Comparison of ENCODE assay signal across 8 mouse cellular contexts in genomic region chr9:59291688-59292492, GRCm38 (mm10). TPM values are rescaled to one million over a fixed set of nuclear protein-coding genes. Genes with fewer than 3 reads are reported as not detected.
DNase-seq lines count a peak whose midpoint lies in the region; ATAC-seq and TF ChIP-seq lines count a peak whose summit lies in the region.

No protein-coding gene starts in this region.

- no peak for TF ChIP-seq POLR2A in liver, adult 2 months (IDR thresholded peaks at IDR 0.05; ENCODE audit: extremely low read depth, insufficient read depth, low read length)
- TF ChIP-seq POLR2A in bone marrow macrophage, adult 2 months (IDR thresholded peaks at IDR 0.05; ENCODE audit: borderline replicate concordance, low read depth, low read length), result no peak

- H3K4me3 ChIP-seq in liver, adult 2 months (ENCODE audit: insufficient read depth, low read depth, low read length), result peak overlapping the region; percentile 67
- H3K4me3 ChIP-seq in bone marrow macrophage, adult 2 months (ENCODE audit: insufficient read depth, low read length), result peak overlapping the region; percentile 74
- H3K4me3 ChIP-seq in hindbrain, embryonic 14.5 days (replicated peaks; ENCODE audit: low read length), result peak overlapping the region; percentile 83
- peak overlapping the region; percentile 90 for H3K4me3 ChIP-seq in midbrain, embryonic 16.5 days (ENCODE audit: low read depth, low read length)

- H3K27ac ChIP-seq in liver, adult 2 months (replicated peaks; ENCODE audit: insufficient read depth, low read depth, low read length), result peak overlapping the region; percentile 61
- H3K27ac ChIP-seq in bone marrow macrophage, adult 2 months (ENCODE audit: insufficient read depth, low read depth, low read length), result peak overlapping the region; percentile 75
- peak overlapping the region; percentile 96 for H3K27ac ChIP-seq in hindbrain, embryonic 14.5 days
- H3K27ac ChIP-seq in midbrain, embryonic 16.5 days (ENCODE audit: low read length), result peak overlapping the region; percentile 88

- no peaks in the 10 kb centered on the region; the same call in 1 of the 2 replicates for H3K4me1 ChIP-seq in liver, adult 2 months (ENCODE audit: control insufficient read depth, insufficient read depth, low read length)
- H3K4me1 ChIP-seq in bone marrow macrophage, adult 2 months (ENCODE audit: control insufficient read depth, insufficient read depth, low read length), result peaks cover 53% of the 10 kb centered on the region
- H3K4me1 ChIP-seq in hindbrain, embryonic 14.5 days (replicated peaks; ENCODE audit: control insufficient read depth, insufficient read depth, low read length), result peaks cover 17% of the 10 kb centered on the region
- peaks cover 12% of the 10 kb centered on the region for H3K4me1 ChIP-seq in midbrain, embryonic 16.5 days (ENCODE audit: control insufficient read depth, insufficient read depth, low read length)

- H3K9ac ChIP-seq in liver, adult 2 months (ENCODE audit: low read depth, low read length), result peak overlapping the region; percentile 81
- H3K9ac ChIP-seq in hindbrain, embryonic 14.5 days, result peak overlapping the region; percentile 84
- peak overlapping the region; percentile 87 for H3K9ac ChIP-seq in midbrain, embryonic 16.5 days (ENCODE audit: low read depth, low read length)

- peak overlapping the region; percentile 76 for H3K4me2 ChIP-seq in hindbrain, embryonic 14.5 days (replicated peaks)
- H3K4me2 ChIP-seq in midbrain, embryonic 16.5 days (ENCODE audit: low read length), result peak overlapping the region; percentile 71

- H3K79me2 ChIP-seq in liver, adult 2 months (ENCODE audit: control insufficient read depth, insufficient read depth, low read length), result no peaks in the 10 kb centered on the region; the same call in 1 of the 2 replicates

- no peaks in the 10 kb centered on the region for H3K36me3 ChIP-seq in liver, adult 2 months (ENCODE audit: control insufficient read depth, insufficient read depth, low read length)
- H3K36me3 ChIP-seq in hindbrain, embryonic 14.5 days (replicated peaks; ENCODE audit: control insufficient read depth, insufficient read depth), result no peaks in the 10 kb centered on the region
- no peaks in the 10 kb centered on the region for H3K36me3 ChIP-seq in midbrain, embryonic 16.5 days (ENCODE audit: control insufficient read depth, insufficient read depth, low read length)

- ATAC-seq in hindbrain, embryonic 14.5 days (ENCODE audit: low FRiP score), result peak; percentile 72
- ATAC-seq in midbrain, embryonic 16.5 days, result no peak
- no peak for ATAC-seq in monocyte, adult 5-6 weeks (replicated peaks; ENCODE audit: insufficient number of reproducible peaks, low FRiP score, low TSS enrichment, poor library complexity, severe bottlenecking)

- H3K9me3 ChIP-seq in hindbrain, embryonic 14.5 days (ENCODE audit: control insufficient read depth, low read length), result no peaks in the 10 kb centered on the region
- no peaks in the 10 kb centered on the region for H3K9me3 ChIP-seq in midbrain, embryonic 16.5 days (replicated peaks; ENCODE audit: control insufficient read depth, low read length, poor library complexity, severe bottlenecking)

- peak; percentile 24 for DNase-seq in liver, adult 2 months (ENCODE audit: extremely low read depth, low read depth, low spot score)
- no peak for DNase-seq in liver
- peak; percentile 60 for DNase-seq in hindbrain, embryonic 14.5 days (ENCODE audit: low spot score)
- DNase-seq in left cerebral cortex, adult 11 months (ENCODE audit: low spot score), result no peak
- no peak for DNase-seq in cerebellum, adult 18-20 months

- no peak for TF ChIP-seq CTCF in liver, adult 2 months (IDR thresholded peaks at IDR 0.05; ENCODE audit: low read depth, low read length)
- TF ChIP-seq CTCF in bone marrow macrophage, adult 2 months (IDR thresholded peaks at IDR 0.05; ENCODE audit: low read depth, low read length), result no peak

- 1% methylated on average over 50 of the region's 50 CpGs for WGBS in liver, adult 2 months
- WGBS in hindbrain, embryonic 14.5 days, result 1% methylated on average over 50 of the region's 50 CpGs
- 1% methylated on average over 49 of the region's 50 CpGs for WGBS in midbrain, embryonic 16.5 days

- no peaks in the 10 kb centered on the region for H3K27me3 ChIP-seq in liver, adult 2 months (ENCODE audit: control insufficient read depth, insufficient read depth, low read length)
- no peaks in the 10 kb centered on the region for H3K27me3 ChIP-seq in hindbrain, embryonic 14.5 days (ENCODE audit: control insufficient read depth, insufficient read depth, low read length)
- no peaks in the 10 kb centered on the region for H3K27me3 ChIP-seq in midbrain, embryonic 16.5 days (ENCODE audit: control insufficient read depth, insufficient read depth, low read depth, low read length)

RNA-seq across cellular contexts. Expression of gene Adpgk, which starts 0.5 kb away (rescaled TPM):
- 11.1 and 11.3 TPM in 2 replicates for total RNA-seq in liver, adult 2 months (2014; rRNA removed)
- 7.6 and 7.9 TPM in 2 replicates for polyA plus RNA-seq in liver, adult 2 months (2012; rRNA removed)
- polyA plus RNA-seq in bone marrow macrophage, adult 2 months (2012; ENCODE audit: insufficient read depth, insufficient read length, missing spikeins), result 17.0 and 19.6 TPM in 2 replicates
- 26.8 and 27.5 TPM in 2 replicates for polyA plus RNA-seq in hindbrain, embryonic 14.5 days (2014; fragmentation: Nextera tagmentation; extraction: Ambion mirVana)
- polyA plus RNA-seq in midbrain, embryonic 16.5 days (2015; fragmentation: Nextera tagmentation; extraction: Ambion mirVana), result 19.7 and 21.9 TPM in 2 replicates
- 20.3 to 28.9 TPM (median 21.8 TPM) in 3 replicates for total RNA-seq in monocyte, adult 5-6 weeks (2017)

Comparison
In these comparisons a context has a peak if more than half of its experiments do, and no peak if none do; other contexts are left out.
1. DNase-seq: peak in liver, adult 2 months (single experiment) and hindbrain, embryonic 14.5 days (single experiment); none in liver (single experiment), left cerebral cortex, adult 11 months (single experiment) and cerebellum, adult 18-20 months (0 of 2).
2. Peak in every context shown above with its lines, with median percentiles within 50 percentile points of each other: H3K27ac ChIP-seq, H3K4me3 ChIP-seq and H3K9ac ChIP-seq.